Mouse (Mus musculus) telencephalon, adult 2 months (tissue): ENCODE data around the gene Vmn1r229.

ENCODE experiments used
- DNase-seq: peaks from one replicate; pipeline ENCODE4 v3.0.0-alpha.2; 2011; ENCODE audit warnings: low read depth, low spot score

Vmn1r229 gene

GRCm38 (mm10) chr17:20811255-20811654, at the start of gene Vmn1r229:
Vmn1r229 (plus strand) TSS chr17:20811555.
- DNase-seq = no peak

GRCm38 (mm10) chr17:20786057-20786456, 25.3 kb upstream of the Vmn1r229 start, which contains the start of gene Vmn1r228:
Vmn1r228 (minus strand) TSS chr17:20786157.
- DNase-seq = no peak

GRCm38 (mm10) chr17:20840144-20840543, 28.8 kb downstream of the Vmn1r229 start, which contains the start of gene Vmn1r230:
Vmn1r230 (plus strand) TSS chr17:20840444.
- no peak for DNase-seq
